Mouse (Mus musculus) erythroid progenitor cell, adult 5-6 weeks (primary cell): ENCODE measurements at regions not wholly inside any gene's neighbourhood (a gene's known extent, or its start where the extent isn't known, plus 50 kb on each side); places are given as distances from the start of the nearest gene placed in this dataset.

Experiments
- ATAC-seq: replicated peaks from 2 replicates; pipeline ENCODE4 v1.8.0; 2016; ENCODE audit warnings: moderate number of reproducible peaks, mild to moderate bottlenecking, moderate TSS enrichment, inconsistent platforms; ENCODE audit not compliant: poor library complexity, low FRiP score, severe bottlenecking

- ATAC-seq, result no peak
Observed at GRCm38 (mm10) chr1:94582526-94582925, 530.2 kb upstream of the Pdcd1 start.

DNA sequence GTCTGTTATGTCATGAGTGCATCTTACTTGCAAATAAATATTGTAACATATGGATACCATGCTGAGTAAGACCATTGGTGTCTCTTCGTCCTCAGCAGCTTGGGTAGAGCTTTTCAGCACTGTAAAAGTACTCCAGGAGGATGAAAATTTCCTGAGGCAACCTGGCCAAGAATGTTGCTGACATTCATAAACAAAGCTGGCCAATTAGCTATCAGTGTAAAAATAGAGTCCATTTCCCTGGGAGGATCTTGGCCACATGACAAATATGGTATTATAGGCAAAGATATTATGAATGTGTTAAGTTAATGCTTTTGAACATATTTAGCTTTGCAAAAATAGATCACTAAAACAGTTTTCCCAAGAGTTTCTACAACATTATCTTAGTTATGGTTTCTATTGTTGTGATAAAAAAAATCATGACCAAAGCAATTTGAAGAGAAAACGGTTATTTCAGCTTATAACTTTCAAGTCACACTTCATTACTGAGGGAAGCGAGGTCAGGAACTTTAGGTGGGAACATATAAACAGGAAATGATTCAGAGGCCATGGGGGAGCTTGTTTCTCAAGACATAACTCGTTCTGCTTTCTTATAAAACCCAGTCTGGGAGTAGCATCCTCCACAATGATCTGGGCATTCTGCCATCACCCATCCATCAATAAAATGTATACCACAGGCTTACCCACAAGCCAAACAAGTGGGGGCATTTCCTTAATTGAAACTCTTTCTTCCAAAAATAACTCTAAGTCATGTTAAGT lies 529.5 kb upstream of the Pdcd1 start:
- no peak for ATAC-seq

DNA sequence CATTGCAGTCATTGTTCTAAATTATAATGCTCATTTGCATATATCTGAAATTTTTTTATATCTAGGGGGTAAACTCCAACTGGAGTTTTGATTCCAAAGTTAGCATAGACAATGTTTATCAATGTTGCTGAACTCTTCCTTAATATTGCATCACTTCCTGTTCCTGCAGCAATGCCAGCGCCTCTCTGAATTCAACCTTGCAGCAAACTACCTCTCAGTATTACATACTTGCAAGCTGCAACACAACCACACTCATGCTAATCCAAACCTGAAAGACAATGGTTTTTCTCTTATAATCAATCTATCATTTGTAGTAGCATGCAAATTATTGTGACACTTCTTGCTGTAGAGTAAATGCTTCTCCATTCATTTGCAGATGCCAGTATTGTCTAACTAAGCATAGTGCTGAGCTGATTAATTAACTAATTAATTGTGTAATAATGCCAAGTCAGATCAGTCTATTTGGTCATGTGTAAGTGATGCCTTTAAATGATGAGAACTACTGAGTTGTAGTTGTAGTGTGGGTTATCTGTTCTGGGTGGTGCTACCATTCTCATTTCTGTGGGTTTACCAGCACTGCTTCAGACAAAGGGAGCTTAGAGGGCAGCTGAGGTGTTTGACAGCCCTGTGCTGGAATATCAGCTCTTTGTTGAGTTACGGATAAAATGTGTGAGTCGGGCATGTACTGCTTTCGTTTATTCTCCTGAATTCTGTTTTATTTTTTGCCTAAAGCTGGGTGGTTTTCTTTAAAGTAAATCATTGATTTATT lies 480.6 kb upstream of the Pdcd1 start:
- no peak for ATAC-seq

GRCm38 (mm10) chr1:94504080-94504520 lies 451.7 kb upstream of the Pdcd1 start:
- no peak for ATAC-seq

DNA sequence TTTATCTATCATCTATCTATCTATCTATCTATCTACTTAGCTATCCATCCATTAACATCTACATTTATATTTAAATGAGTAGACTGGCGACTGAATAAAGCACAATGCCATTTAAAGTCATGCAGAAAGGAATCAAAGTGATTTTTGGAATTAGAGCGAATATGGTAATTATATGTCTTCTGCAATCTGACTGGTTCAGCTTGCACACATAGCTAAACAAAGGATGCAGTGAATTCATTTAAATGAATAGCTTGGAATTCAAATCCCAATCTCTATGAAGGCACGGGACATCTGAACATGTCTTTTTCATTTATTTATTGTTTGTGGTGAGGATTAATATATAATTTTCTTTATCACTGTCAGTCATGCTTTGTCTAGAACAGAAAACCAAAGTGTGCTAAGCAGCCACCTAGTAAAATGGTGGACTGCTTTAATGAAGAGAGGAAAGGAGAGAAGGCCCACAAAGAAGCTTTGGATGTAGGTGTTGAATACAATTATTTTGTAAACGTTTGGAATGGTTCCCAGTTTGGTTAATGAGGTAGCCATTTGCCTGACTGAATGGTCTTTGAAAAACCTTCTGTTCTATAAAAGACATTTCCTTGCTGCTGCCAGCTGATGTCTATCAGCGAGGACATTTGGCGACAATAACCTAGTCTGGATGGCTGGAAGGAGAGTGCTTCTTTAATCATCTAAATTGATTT lies 451.2 kb upstream of the Pdcd1 start:
- no peak for ATAC-seq

- no peak for ATAC-seq
Observed at GRCm38 (mm10) chr1:94502066-94502861, 449.9 kb upstream of the Pdcd1 start.

DNA sequence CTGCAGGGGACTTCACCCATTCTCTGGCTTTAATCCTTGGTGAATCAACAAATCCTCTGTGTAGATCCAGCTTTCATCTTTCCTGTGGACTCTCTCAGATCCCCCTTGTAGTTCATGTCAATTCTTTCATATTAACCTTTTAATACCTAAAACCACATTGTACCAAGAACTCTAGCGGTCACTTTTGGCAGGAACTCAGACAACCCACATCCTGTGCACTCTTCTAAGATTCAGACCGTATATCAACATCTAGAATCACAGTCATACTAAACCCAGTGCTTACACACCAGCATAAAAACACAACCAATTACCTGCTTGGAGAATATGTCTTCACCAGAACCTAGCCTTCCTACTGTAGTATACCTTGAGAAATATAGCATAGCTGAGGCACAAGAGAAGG lies 444.6 kb upstream of the Pdcd1 start:
- no peak for ATAC-seq

DNA sequence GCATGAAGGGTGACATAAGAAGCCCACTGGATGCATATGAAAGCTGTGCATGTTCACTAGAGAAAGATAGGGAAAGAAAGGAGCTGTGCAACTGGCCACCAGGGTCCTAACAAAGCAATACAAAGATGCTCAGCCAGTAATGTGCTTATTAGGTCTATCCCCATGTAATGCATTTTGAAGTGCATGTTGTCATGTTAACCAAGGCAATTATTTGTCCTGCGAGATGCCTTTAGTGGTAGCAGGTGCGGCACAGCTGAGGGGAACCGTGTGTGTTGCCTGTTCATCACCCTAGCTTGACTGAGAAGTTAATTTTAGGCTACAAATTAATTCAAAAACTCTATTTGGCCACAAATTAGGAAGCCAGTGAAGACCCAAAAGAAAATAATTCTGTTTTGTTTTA lies 444.0 kb upstream of the Pdcd1 start:
- no peak for ATAC-seq

GRCm38 (mm10) chr1:94487062-94487461 lies 434.7 kb upstream of the Pdcd1 start:
- no peak for ATAC-seq

DNA sequence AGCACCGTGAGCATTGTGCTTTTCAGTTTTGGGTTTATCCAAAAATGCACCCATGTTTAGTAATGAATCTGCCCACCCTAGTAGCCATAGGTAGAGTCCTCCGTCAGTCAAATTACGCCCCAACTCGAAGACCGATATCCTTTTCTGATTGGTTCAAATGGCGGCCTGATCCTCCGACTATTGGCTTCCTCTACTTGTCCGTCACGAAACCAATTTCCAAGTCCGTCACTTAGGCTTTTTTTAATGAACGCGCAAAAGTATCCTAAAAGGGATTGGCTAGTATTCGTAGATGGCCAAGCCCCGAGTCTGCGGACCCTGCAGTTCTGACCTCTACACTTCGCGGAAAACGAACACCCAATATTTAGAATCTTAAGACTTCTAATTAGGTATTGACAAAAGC lies 417.5 kb upstream of the Pdcd1 start:
- ATAC-seq, result peak; percentile 100

- ATAC-seq, result no peak
Observed at GRCm38 (mm10) chr1:94423731-94424130, 371.4 kb upstream of the Pdcd1 start.

GRCm38 (mm10) chr1:94413043-94413442 lies 360.7 kb upstream of the Pdcd1 start:
- no peak for ATAC-seq

GRCm38 (mm10) chr1:94366606-94367005 lies 314.3 kb upstream of the Pdcd1 start:
- no peak for ATAC-seq

- no peak for ATAC-seq
Observed at GRCm38 (mm10) chr1:94356996-94357395, 304.6 kb upstream of the Pdcd1 start.

GRCm38 (mm10) chr1:94355873-94356272 lies 303.5 kb upstream of the Pdcd1 start:
- ATAC-seq, result no peak

DNA sequence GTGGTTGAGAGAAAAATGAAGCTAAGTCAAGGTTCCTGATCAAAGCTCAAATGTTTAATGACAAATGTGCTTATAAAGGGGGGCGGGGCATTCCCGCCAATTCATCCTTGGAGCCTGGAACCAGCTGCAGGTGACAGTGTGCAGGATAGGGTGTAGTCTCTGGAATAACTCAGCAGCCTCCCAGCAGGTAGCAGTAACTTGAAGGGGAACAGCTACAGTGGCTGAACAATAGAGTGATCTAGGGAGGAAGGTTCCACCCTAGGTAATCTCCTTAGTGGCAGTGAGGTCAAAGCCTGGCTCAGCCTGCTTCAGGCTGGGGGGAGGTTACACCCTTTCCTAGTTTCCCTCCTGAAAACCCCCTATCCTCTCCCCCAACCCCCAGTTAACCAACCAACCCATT lies 290.2 kb upstream of the Pdcd1 start:
- no peak for ATAC-seq

DNA sequence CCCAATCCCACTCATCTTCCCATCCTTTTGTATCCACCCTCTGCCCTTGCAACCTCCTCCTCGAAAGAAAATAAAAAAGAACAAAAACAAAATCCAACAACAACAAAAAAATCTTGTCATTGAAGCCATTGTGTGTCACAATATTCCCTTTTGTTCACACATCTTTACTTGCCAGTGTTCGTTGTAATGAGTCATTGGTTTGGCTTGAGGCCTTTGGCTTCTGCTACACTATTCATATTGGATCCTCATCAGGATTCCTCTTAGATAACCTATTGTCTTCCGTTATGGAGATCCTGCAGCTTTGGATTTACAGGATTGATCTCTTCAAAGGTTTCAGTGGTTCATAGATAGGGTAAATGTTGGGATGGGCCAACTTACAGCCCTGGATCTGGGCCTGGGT lies 288.9 kb upstream of the Pdcd1 start:
- ATAC-seq, result no peak

DNA sequence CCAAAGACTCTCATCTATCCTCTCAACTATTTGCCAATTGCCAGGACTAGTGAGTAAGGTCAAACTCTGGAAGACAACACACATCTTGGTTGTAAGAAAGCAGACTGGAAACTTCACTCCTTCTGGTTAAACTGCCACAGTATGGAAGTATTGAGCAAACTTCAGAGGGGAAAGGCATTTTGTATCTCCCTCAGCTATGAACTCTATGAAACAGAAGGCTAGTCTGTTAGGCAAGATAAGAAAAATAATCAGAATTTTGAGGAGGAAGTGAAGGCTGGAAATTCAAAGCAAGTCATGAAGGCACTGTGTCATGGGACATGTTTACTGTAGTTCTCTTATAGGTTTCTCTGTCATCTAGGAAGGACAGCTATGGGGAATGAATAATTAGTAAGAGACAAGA lies 265.7 kb upstream of the Pdcd1 start:
- ATAC-seq, result no peak

DNA sequence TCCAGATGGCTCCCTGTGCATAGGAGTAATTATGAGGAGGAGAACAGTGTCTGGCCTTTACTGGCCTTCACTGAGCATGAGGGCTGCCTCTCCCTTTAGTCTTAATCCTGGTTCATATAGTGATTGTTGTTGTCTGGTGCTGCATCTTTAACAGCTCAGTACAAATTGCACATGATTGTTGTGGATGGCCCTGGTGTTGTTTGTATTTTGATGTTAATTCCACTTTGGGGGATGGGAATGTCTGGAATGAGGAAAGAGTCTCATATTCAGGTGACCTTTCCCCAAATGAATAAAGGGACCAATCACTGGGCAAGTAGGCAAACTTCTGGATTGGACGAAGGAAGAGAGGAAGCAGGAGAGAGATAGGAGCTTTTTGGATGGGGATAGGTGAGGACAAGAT lies 246.0 kb upstream of the Pdcd1 start:
- no peak for ATAC-seq

DNA sequence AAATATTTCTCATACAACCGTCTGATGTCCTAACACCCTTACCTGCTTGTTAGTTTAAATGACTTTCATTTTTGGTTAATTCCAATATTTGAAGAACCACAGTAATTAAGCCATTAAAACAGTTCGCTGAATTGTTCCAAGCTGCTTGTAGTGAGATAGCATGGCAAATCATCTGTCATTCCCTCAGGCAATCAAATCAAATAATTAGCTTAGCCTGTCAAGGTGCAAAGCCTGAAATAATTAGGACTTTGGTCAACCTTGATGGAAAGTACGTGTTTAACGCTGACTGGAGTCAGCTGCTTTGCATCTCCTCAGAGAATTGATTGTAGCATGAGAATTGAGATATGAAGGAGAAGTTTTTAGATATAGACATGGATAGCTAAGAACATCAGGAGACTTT lies 220.2 kb upstream of the Pdcd1 start:
- ATAC-seq, result no peak
